Mouse (Mus musculus) brown adipose tissue, adult 24 weeks (tissue): Measurements from ENCODE around the gene Usp36. TPM values are rescaled to one million over a fixed set of nuclear protein-coding genes. Genes with fewer than 3 reads are reported as not detected.

Experiments used
- H3K27ac ChIP-seq: fragments of 200-500 bp; replicated peaks from 2 replicates; pipeline ENCODE4 v1.5.1; 2012; ENCODE audit warnings: low read depth, mild to moderate bottlenecking, low read length
- H3K4me1 ChIP-seq: fragments of 200-500 bp; 2 replicates; pipeline ENCODE4 v1.6.1; 2012; ENCODE audit warnings: low read length, mixed read lengths; ENCODE audit not compliant: control insufficient read depth, insufficient read depth, insufficient read length
- H3K4me3 ChIP-seq: fragments of 200-500 bp; 2 replicates; pipeline ENCODE4 v1.5.1; 2012; ENCODE audit warnings: low read depth, mild to moderate bottlenecking, low read length, moderate library complexity; ENCODE audit not compliant: insufficient read depth
- polyA plus RNA-seq: library from polyadenylated mRNA; stranded (reverse); fragments of >200 nt; gene quantifications from 2 replicates; pipeline ENCODE4 v1.2.4, GENCODE M21; 2012; ENCODE audit not compliant: missing spikeins, insufficient read depth, insufficient read length

Gene Usp36
- 5.5 and 7.6 TPM in 2 replicates for polyA plus RNA-seq

- peaks cover 7% of the 10 kb centered on the region; the same call in 1 of the 2 replicates for H3K4me1 ChIP-seq
- H3K27ac ChIP-seq = peak within 1 kb of the TSS; percentile 87
- peak within 1 kb of the TSS; percentile 81 for H3K4me3 ChIP-seq
These were observed at the start of gene Usp36 for GRCm38 (mm10) chr11:118289999-118290889. Usp36 (minus strand) TSS chr11:118290244.

GRCm38 (mm10) chr11:118337491-118338168, 47.6 kb upstream of the Usp36 start:
- H3K4me3 ChIP-seq = no peak overlapping the region
- H3K27ac ChIP-seq = no peak overlapping the region
- no peaks in the 10 kb centered on the region for H3K4me1 ChIP-seq

- Histone ChIP-seq H3K27ac (no peak overlapping the region), H3K4me3 (no peak overlapping the region), H3K4me1 (no peaks in the 10 kb centered on the region)
These were observed 43.4 kb upstream of the Usp36 start for GRCm38 (mm10) chr11:118333431-118333830.

GRCm38 (mm10) chr11:118332376-118332775, 42.3 kb upstream of the Usp36 start:
- H3K4me3 ChIP-seq = no peak overlapping the region
- peak overlapping the region; percentile 34; the same call in 1 of the 2 replicates for H3K27ac ChIP-seq
- no peaks in the 10 kb centered on the region for H3K4me1 ChIP-seq

GRCm38 (mm10) chr11:118330777-118331176, 40.7 kb upstream of the Usp36 start:
- Histone ChIP-seq H3K27ac (no peak overlapping the region), H3K4me1 (no peaks in the 10 kb centered on the region), H3K4me3 (no peak overlapping the region)

- H3K4me3 ChIP-seq = no peak overlapping the region
- H3K27ac ChIP-seq = no peak overlapping the region
- no peaks in the 10 kb centered on the region for H3K4me1 ChIP-seq
These were observed 40.3 kb upstream of the Usp36 start for GRCm38 (mm10) chr11:118330361-118330760.

GRCm38 (mm10) chr11:118328947-118329346, 38.9 kb upstream of the Usp36 start:
- Histone ChIP-seq H3K27ac (no peak overlapping the region), H3K4me3 (no peak overlapping the region), H3K4me1 (peaks cover 2% of the 10 kb centered on the region; the same call in 1 of the 2 replicates)

- peaks cover 2% of the 10 kb centered on the region; the same call in 1 of the 2 replicates for H3K4me1 ChIP-seq
- no peak overlapping the region for H3K4me3 ChIP-seq
- H3K27ac ChIP-seq = no peak overlapping the region
These were observed 38.5 kb upstream of the Usp36 start for GRCm38 (mm10) chr11:118328511-118328910.

GRCm38 (mm10) chr11:118326991-118327971, 37.2 kb upstream of the Usp36 start:
- H3K4me3 ChIP-seq = no peak overlapping the region
- H3K4me1 ChIP-seq = peaks cover 4% of the 10 kb centered on the region; the same call in 1 of the 2 replicates
- H3K27ac ChIP-seq = peak overlapping the region; percentile 49

- Histone ChIP-seq H3K27ac (0 out of 2 replicates have a peak overlapping the region, but pooled peaks have one; percentile 26), H3K4me3 (no peak overlapping the region), H3K4me1 (peaks cover 4% of the 10 kb centered on the region; the same call in 1 of the 2 replicates)
These were observed 36.4 kb upstream of the Usp36 start for GRCm38 (mm10) chr11:118326491-118326890.

- H3K27ac ChIP-seq = no peak overlapping the region
These were observed 34.5 kb upstream of the Usp36 start for GRCm38 (mm10) chr11:118324541-118324940.

GRCm38 (mm10) chr11:118323974-118324373, 33.9 kb upstream of the Usp36 start:
- Histone ChIP-seq H3K4me3 (no peak overlapping the region), H3K4me1 (peaks cover 4% of the 10 kb centered on the region; the same call in 1 of the 2 replicates), H3K27ac (no peak overlapping the region)

More at GRCm38 (mm10) chr11:118324541-118324940, 34.5 kb upstream of the Usp36 start:
- peaks cover 4% of the 10 kb centered on the region; the same call in 1 of the 2 replicates for H3K4me1 ChIP-seq
- H3K4me3 ChIP-seq = no peak overlapping the region

GRCm38 (mm10) chr11:118322647-118323046, 32.6 kb upstream of the Usp36 start:
- Histone ChIP-seq H3K4me3 (no peak overlapping the region), H3K4me1 (peaks cover 4% of the 10 kb centered on the region; the same call in 1 of the 2 replicates), H3K27ac (no peak overlapping the region)

- Histone ChIP-seq H3K4me3 (no peak overlapping the region), H3K27ac (no peak overlapping the region), H3K4me1 (peaks cover 4% of the 10 kb centered on the region; the same call in 1 of the 2 replicates)
These were observed 31.9 kb upstream of the Usp36 start for GRCm38 (mm10) chr11:118321971-118322370.
